Mouse (Mus musculus): ENCODE results near the gene Fuk. TPM values are rescaled to one million over a fixed set of nuclear protein-coding genes. Genes with fewer than 3 reads are reported as not detected.

Fuk gene
- 9.9 TPM for total RNA-seq (2023)

DNA sequence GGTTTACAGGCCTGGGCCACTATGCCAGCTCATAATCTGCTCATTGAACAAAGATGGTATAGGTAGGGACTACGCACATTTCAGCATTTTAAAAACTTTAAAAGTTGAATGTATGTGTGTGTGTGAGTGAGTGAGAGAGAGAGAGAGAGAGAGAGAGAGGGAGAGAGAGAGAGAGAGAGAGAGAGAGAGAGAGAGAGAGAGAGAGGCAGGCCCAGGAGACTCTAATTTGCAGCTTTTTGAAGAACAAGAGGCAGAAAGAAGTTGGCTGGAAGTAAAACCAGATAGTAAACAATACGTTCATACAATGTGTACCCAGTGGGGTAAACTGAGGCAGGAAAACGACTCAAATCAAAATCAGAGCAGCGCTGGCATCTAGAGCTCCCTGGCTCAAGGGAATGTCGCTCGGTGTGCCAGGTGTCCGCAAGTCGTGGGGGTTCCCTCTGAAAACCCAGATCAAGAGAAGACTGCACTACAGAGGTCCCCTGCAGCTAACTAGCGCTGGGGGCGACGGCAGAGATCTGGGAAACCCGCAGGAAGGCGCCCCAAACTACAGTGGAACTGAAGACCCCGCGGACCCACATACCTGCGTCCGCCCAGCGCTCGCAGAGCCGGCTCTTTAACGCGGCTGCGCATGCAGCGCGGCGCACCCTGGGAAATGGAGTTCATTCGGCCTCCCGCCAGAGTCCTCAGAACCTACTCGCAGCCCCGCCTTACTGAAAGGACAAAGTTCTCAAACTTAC is at the start of gene Fuk:
TSS of gene Fuk (minus strand) at position 650 of the 740 bp plus-strand sequence.

GRCm38 (mm10) chr8:110919341-110920031 is 17.2 kb upstream of the Fuk start, which contains the start of gene St3gal2:
Gene St3gal2 (plus strand): TSS chr8:110919922.

DNA sequence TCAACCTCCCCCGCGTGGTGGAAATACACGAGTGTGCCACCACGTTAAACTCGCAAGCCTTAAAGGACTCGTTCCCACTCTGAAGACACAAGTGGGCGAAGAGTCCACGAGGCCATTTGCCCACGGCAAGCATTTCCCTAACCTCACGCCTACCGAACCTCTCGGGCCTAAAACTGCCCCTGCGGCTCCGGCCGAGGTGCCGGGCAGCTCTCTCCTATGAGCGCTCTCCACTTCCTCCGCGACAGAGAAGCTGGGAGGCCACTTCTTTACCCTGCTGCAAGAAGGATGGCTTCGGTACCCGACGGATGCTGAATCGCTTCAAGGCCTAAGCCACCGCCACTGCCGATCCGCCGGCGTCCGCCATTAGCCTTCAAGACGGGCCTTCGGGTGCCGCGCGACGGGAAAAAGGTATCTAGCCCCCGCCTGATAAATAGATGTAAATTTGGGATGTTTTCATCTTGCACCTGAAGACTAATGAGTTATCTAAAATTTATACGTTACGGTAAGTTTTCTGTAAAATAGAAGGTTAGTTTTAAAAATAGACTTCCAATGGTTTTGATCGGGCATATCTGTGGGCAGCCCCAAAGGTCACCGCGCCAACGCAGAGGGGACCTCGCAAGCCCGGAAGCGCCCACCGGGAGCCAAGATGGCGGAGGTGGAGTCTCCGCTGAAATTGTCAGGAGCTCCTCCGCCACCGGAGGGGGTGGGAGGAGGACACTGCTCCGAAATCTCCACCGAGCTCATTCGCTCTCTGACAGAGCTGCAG is 55.7 kb downstream of the Fuk start, which contains the start of the genes Cog4 and Sf3b3:
TSS of gene Cog4 (plus strand) at position 196 of the 766 bp plus-strand sequence.
TSS of gene Sf3b3 (minus strand) at position 383 of the 766 bp plus-strand sequence.

Other genes with a start within 250 kb of the Fuk start
- 3.2 TPM for gene Mtss1l, start 181.0 kb downstream of the Fuk start, total RNA-seq (2023)
- not detected for gene Il34, start 96.6 kb downstream of the Fuk start, total RNA-seq (2023)
- 59.5 TPM for gene Cog4, start 55.9 kb downstream of the Fuk start, total RNA-seq (2023)
- gene Sf3b3, start 55.7 kb downstream of the Fuk start, total RNA-seq (2023) = 184 TPM
- 9.8 TPM for gene St3gal2, start 17.4 kb upstream of the Fuk start, total RNA-seq (2023)
- 66.5 TPM for gene Ddx19a, start 95.3 kb upstream of the Fuk start, total RNA-seq (2023)
- gene Ddx19b, start 129.3 kb upstream of the Fuk start, total RNA-seq (2023) = 20.0 TPM
- 57.6 TPM for gene Aars, start 130.7 kb upstream of the Fuk start, total RNA-seq (2023)
- gene Exosc6, start 153.9 kb upstream of the Fuk start, total RNA-seq (2023) = 13.5 TPM
- gene Clec18a, start 189.9 kb upstream of the Fuk start, total RNA-seq (2023) = not detected
- 23.3 TPM for gene Pdpr, start 192.1 kb upstream of the Fuk start, total RNA-seq (2023)